Mouse (Mus musculus) liver, embryonic 11.5 days (tissue): ENCODE results near the gene Ahnak2. TPM values are rescaled to one million over a fixed set of nuclear protein-coding genes. Genes with fewer than 3 reads are reported as not detected.

Experiments
- ATAC-seq: fragments of 200-750 bp; cut with Nextera tagmentation; replicated peaks from 2 replicates; pipeline ENCODE4 v1.8.0; 2017; ENCODE audit warnings: moderate number of reproducible peaks, mild to moderate bottlenecking, moderate TSS enrichment, moderate library complexity; ENCODE audit not compliant: low FRiP score
- DNase-seq: peaks from one replicate; pipeline ENCODE4 v3.0.0-alpha.2; 2017; ENCODE audit warnings: low spot score
- H3K27ac ChIP-seq: fragments of 300-500 bp; sonication (generic); 2 replicates; pipeline ENCODE4 v1.5.1; 2014; ENCODE audit warnings: mild to moderate bottlenecking, low read depth, low read length, control low read depth
- H3K27me3 ChIP-seq: fragments of 300-500 bp; sonication (generic); replicated peaks from 2 replicates; pipeline ENCODE4 v1.6.1; 2014; ENCODE audit warnings: low read length, mixed read lengths; ENCODE audit not compliant: control insufficient read depth, insufficient read depth
- H3K36me3 ChIP-seq: fragments of 300-500 bp; sonication (generic); 2 replicates; pipeline ENCODE4 v1.6.1; 2014; ENCODE audit warnings: mild to moderate bottlenecking, low read length, moderate library complexity, mixed read lengths; ENCODE audit not compliant: control insufficient read depth, insufficient read depth
- H3K4me1 ChIP-seq: fragments of 300-500 bp; sonication (generic); replicated peaks from 2 replicates; pipeline ENCODE4 v1.6.1; 2014; ENCODE audit warnings: low read length, mixed read lengths; ENCODE audit not compliant: control insufficient read depth, insufficient read depth
- H3K4me2 ChIP-seq: fragments of 300-500 bp; sonication (generic); 2 replicates; pipeline ENCODE4 v1.6.1; 2014; ENCODE audit warnings: mild to moderate bottlenecking, control low read depth, moderate library complexity
- H3K4me3 ChIP-seq: fragments of 300-500 bp; sonication (generic); 2 replicates; pipeline ENCODE4 v1.5.1; 2014; ENCODE audit warnings: low read depth, low read length, control low read depth
- H3K9ac ChIP-seq: fragments of 300-500 bp; sonication (generic); 2 replicates; pipeline ENCODE4 v1.6.1; 2014; ENCODE audit warnings: low read depth, low read length, control low read depth
- H3K9me3 ChIP-seq: fragments of 300-500 bp; sonication (generic); 2 replicates; pipeline ENCODE4 v1.6.1; 2016; ENCODE audit warnings: low read length, inconsistent platforms, mixed read lengths; ENCODE audit not compliant: control insufficient read depth
- WGBS: fragments of 180-500 bp; shearing (Covaris S2); extraction: QIAGEN DNeasy Blood & Tissue Kit; methylation state at CpG from one replicate; pipeline ENCODE4 v1.1.7; 2014; 5-methylcytosine and 5-hydroxymethylcytosine counted together
- polyA plus RNA-seq: library from polyadenylated mRNA; unstranded; fragments of >200 nt; fragmentation: Nextera tagmentation; extraction: Ambion mirVana; gene quantifications from 2 replicates; pipeline ENCODE4 v1.2.1, GENCODE M21; 2014

Ahnak2 gene
- polyA plus RNA-seq, 1 experiment from 2014 or later, result 0.34 TPM

DNA sequence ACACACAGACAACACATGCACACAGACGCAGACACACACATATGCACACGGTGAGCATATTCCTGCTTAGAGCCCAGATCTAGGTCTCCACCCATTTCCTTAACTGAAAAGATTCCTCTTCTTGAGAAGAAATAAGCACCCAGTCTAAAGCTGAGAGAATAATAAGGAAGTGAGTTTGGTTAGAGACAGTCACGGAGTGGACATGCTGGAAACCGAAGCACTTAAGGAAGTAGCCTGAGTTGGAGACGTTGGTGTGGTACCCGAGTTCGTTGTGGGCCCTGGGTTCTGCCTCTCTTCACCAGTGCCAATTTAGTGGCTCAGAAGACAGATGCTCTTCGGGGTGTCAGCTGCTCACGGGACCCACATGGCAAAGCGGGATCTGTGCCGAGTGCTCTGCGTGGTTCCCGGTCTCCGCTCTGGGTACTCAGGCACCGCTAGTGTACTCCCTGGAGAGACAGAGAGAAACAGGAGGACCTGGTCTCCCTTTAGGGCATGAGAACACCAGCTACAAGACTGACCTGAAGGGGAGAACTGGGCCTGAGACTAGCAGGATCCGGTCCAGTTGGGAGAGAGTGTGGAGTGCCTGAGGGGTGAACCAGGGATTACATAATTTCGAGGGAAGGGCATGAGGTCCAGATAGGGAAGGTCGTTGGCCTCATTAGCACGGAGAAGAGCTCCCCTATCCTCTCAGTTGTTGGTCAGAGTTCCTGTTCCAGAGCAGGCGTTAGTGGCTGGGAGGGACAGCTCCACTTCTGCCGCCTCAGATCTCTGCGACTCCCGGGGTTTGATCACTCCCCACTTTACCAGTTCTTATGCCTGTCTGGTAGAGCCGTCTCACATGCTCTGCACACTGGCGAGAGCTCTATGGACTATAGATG is 38.0 kb upstream of the Ahnak2 start:
- ATAC-seq (no peak), DNase-seq (no peak)
- H3K27ac ChIP-seq, result no peak overlapping the region
- H3K36me3 ChIP-seq, result no peaks in the 10 kb centered on the region
- H3K4me1 ChIP-seq, result no peaks in the 10 kb centered on the region
- H3K4me3 ChIP-seq, result no peak overlapping the region
- H3K4me2 ChIP-seq, result no peak overlapping the region
- no peaks in the 10 kb centered on the region for H3K27me3 ChIP-seq
- no peak overlapping the region for H3K9ac ChIP-seq
- H3K9me3 ChIP-seq, result no peaks in the 10 kb centered on the region; the same call in 1 of the 2 replicates
- 63% methylated on average over 25 of the region's 25 CpGs for WGBS

DNA sequence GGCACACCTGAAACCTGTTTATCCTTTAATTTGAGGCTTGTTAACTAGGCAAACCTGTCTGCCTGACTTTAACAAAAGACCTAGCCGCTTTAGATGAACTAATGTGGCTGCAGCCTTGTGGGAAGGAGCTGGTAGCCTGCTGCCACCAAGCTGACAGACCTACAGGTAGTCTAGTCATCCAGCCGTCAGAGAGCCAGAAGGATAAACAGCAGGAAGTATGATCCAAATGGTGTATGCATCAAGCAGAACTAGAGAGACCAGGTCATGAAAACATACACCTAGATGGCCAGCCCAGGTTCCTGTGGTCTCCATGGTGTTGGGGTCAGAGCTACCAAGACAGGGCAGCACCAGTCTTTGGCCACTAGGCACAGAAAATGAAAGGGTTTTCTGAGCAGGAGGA is 32.6 kb upstream of the Ahnak2 start:
- DNase-seq (no peak), ATAC-seq (no peak)
- Histone ChIP-seq H3K27me3 (no peaks in the 10 kb centered on the region), H3K27ac (no peak overlapping the region), H3K9me3 (no peaks in the 10 kb centered on the region; the same call in 1 of the 2 replicates), H3K4me2 (no peak overlapping the region), H3K4me3 (no peak overlapping the region), H3K9ac (no peak overlapping the region), H3K36me3 (no peaks in the 10 kb centered on the region; the same call in 1 of the 2 replicates), H3K4me1 (peaks cover 11% of the 10 kb centered on the region)
- WGBS, result 64% methylated on average over 2 of the region's 2 CpGs

DNA sequence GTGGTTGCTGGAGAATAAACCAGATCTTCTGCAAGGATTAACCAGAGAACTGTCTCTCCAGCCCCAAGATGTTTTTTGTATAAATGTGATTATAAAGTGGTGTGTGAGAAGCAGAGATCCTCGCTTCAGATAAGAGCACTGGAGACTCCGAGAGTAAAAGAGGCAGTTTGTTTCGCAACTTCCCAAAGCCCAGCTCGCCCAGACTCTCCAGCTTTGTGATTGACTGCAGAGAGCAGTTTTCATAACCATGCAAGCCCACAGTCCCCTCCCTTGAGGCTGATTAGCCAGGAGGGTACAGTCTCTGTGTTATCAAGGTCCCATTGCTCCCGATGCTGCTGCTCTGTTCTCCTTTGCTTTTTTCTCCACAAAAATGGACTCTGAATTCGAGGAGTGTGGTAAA is 31.1 kb upstream of the Ahnak2 start:
- H3K36me3 ChIP-seq, result no peaks in the 10 kb centered on the region; the same call in 1 of the 2 replicates
- no peak overlapping the region for H3K4me2 ChIP-seq
- WGBS, result 37% methylated on average over 6 of the region's 6 CpGs
- no peak overlapping the region for H3K9ac ChIP-seq
- H3K27me3 ChIP-seq, result no peaks in the 10 kb centered on the region
- peaks cover 11% of the 10 kb centered on the region for H3K4me1 ChIP-seq
- no peak for DNase-seq
- no peak overlapping the region for H3K4me3 ChIP-seq
- no peaks in the 10 kb centered on the region for H3K9me3 ChIP-seq
- H3K27ac ChIP-seq, result no peak overlapping the region
- no peak for ATAC-seq

DNA sequence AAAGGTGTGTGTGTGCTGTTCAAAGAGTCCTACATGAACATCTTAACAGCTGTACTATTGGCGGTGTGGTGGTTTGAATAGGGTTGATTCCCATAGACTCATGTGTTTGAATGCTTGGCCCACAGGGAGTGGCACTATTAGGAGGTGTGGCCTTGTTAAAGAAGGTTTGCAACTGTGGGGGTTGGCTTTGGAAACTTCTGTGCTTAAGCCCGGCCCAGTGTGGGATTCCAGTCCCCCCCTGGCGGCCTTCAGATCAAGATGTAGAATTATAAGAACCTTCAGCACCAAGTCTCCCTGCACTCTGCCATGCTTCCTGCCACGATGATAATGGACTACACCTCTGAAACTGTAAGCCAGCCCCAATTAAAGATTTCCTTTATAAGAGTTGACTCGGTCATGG is 30.0 kb upstream of the Ahnak2 start:
- no peaks in the 10 kb centered on the region for H3K27me3 ChIP-seq
- DNase-seq (no peak), ATAC-seq (no peak)
- no peaks in the 10 kb centered on the region; the same call in none of the 2 replicates for H3K36me3 ChIP-seq
- H3K4me1 ChIP-seq, result peaks cover 18% of the 10 kb centered on the region
- H3K9me3 ChIP-seq, result no peaks in the 10 kb centered on the region
- H3K9ac ChIP-seq, result no peak overlapping the region
- H3K4me3 ChIP-seq, result no peak overlapping the region
- H3K27ac ChIP-seq, result no peak overlapping the region
- 90% methylated on average over 5 of the region's 5 CpGs for WGBS
- H3K4me2 ChIP-seq, result no peak overlapping the region

DNA sequence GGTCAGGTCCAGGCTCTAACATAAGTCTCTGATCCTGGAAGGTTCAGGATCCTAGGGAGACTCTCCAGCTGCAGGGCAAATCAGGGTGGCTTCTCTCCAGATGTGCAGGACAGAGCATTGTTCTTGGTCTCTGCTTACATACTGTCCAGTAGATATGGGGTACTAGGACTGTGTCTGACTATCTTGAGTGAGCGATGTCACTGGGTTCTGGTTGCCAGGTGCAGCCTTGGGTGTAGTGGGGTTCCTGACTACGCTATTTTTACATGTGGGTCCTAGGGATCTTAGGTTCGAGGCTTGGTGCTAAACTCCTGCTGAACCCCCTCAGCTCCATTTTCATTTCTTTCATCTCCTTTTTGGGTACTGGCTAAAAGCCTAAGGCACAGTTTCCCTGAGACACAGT is 28.1 kb upstream of the Ahnak2 start:
- no peaks in the 10 kb centered on the region for H3K27me3 ChIP-seq
- peaks cover 32% of the 10 kb centered on the region for H3K4me1 ChIP-seq
- H3K9ac ChIP-seq, result peak overlapping the region; percentile 82
- no peaks in the 10 kb centered on the region for H3K9me3 ChIP-seq
- DNase-seq, result no peak
- no peak for ATAC-seq
- WGBS, result 90% methylated on average over 3 of the region's 3 CpGs
- H3K4me3 ChIP-seq, result peak overlapping the region; percentile 98
- H3K27ac ChIP-seq, result no peak overlapping the region; the same call in 1 of the 2 replicates
- H3K4me2 ChIP-seq, result peak overlapping the region; percentile 79
- H3K36me3 ChIP-seq, result peaks cover 4% of the 10 kb centered on the region

DNA sequence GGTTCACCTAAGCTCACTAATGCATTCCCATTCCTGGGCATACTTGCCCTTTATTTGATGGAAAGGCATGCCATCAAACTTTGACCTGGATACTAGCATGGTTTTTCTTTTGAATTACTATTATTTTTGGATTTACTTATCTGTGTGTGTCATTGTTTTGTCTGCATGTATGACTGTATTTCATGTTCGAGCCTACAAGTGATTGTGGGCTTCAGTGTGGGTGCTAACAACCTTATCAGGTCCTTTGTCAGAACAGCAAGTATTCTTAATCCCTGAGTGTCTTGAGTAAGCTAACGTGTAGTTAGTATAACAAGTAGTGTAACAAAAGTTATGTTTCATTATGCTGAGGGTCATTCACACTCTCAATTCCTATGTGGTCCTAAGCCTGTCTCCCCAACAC is 27.7 kb upstream of the Ahnak2 start:
- peak overlapping the region; percentile 61 for H3K27ac ChIP-seq
- H3K9me3 ChIP-seq, result no peaks in the 10 kb centered on the region
- DNase-seq (no peak), ATAC-seq (no peak)
- 29% methylated on average over 2 of the region's 2 CpGs for WGBS
- H3K36me3 ChIP-seq, result peaks cover 4% of the 10 kb centered on the region
- peak overlapping the region; percentile 82 for H3K9ac ChIP-seq
- H3K4me1 ChIP-seq, result peaks cover 34% of the 10 kb centered on the region
- H3K4me2 ChIP-seq, result peak overlapping the region; percentile 79
- peak overlapping the region; percentile 98 for H3K4me3 ChIP-seq
- no peaks in the 10 kb centered on the region for H3K27me3 ChIP-seq

DNA sequence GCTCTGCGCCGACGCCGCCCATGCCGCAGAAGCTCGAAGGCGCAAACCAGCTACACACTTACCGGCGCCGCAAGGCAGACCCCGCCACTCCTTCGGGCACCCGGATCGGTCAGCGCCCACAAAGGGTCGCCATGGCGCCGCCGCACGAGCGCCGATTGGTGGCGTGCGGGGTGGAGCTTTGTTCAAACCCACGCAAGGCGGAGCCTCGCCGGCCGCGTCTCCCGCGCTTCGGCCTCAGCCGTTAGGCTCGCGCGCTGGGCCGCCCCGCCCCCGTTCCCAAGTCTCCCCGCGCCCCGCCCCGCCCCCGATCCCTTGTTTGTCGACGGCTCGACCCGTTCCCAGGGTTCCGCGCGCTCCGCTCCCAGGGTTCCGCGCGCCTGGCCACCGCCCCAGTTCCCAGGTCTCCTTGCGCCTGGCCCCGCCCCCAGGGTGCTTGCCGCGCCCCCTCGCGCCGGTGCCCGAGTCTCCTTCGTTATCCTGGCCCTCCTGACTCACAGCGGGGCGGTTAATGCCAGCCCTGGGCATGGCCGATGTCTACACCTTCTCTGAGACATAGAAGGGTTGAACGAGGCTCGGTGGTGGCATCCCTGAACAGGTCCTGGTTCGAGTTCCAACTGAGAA is 26.9 kb upstream of the Ahnak2 start, which contains the start of gene Cdca4:
Gene Cdca4 (minus strand): TSS at position 180 of the 621 bp plus-strand sequence.
- Histone ChIP-seq H3K9me3 (no peaks in the 10 kb centered on the region), H3K36me3 (peaks cover 6% of the 10 kb centered on the region)

DNA sequence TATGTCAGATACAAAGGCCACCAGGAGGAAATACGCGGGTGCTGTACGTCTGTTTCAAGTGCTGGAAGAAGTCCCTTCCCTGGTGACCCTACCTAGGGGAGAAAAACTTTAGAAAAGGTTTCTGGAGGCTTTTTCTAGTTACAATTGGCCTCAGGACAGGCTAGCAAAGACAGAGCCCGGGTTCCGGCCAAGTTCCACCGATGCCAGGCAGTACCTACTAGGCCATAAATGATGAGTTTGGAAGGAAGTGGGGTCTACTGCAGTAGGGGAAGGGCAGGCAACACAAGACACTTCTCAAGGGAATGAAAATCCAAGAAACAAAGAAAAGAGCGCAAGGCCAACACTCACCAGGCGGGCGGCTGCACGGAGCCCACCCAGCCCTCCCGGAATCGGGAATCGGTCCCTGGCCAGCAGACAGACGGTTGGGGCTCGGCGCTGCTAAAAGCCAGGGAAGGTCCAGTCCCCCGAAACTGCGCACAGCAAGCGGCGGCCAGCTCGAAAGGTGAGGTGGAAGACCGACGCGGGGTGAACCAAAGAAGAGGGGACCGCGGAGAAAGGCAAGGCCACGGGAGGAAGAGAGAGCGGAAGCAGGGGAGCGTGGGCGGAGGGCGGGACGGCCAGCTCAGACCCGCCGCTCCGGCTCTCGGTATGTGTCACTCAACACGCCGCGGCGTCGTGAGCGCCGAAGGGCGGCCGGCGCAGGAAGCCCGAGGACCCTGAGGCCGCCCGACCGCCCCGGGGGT is 26.2 kb upstream of the Ahnak2 start:
- Histone ChIP-seq H3K4me3 (peak overlapping the region; percentile 98), H3K9ac (peak overlapping the region; percentile 99), H3K36me3 (peaks cover 6% of the 10 kb centered on the region), H3K9me3 (no peaks in the 10 kb centered on the region), H3K4me2 (peak overlapping the region; percentile 95), H3K27ac (peak overlapping the region; percentile 93), H3K4me1 (peaks cover 44% of the 10 kb centered on the region), H3K27me3 (no peaks in the 10 kb centered on the region)
- DNase-seq (no peak), ATAC-seq (peak; percentile 77)
- WGBS, result under 1% methylated on average over 44 of the region's 51 CpGs

More for the DNA sequence above, 26.9 kb upstream of the Ahnak2 start, which contains the start of gene Cdca4:
- ATAC-seq (peak; percentile 94), DNase-seq (peak; percentile 99)
- WGBS, result under 1% methylated on average over 72 of the region's 72 CpGs
- Histone ChIP-seq H3K27me3 (no peaks in the 10 kb centered on the region), H3K4me2 (peak within 1 kb of the TSS; percentile 95), H3K27ac (peak within 1 kb of the TSS; percentile 93), H3K4me1 (peaks cover 41% of the 10 kb centered on the region), H3K4me3 (peak within 1 kb of the TSS; percentile 98), H3K9ac (peak within 1 kb of the TSS; percentile 99)
